Mouse (Mus musculus) liver, postnatal 0 days (tissue): ENCODE results near the gene Map4k2. TPM values are rescaled to one million over a fixed set of nuclear protein-coding genes. Genes with fewer than 3 reads are reported as not detected.

ENCODE experiments used
- ATAC-seq: fragments of 200-750 bp; cut with Nextera tagmentation; 2 replicates; pipeline ENCODE4 v1.8.0; 2017; ENCODE audit warnings: mild to moderate bottlenecking, moderate library complexity
- DNase-seq: peaks from one replicate; pipeline ENCODE4 v3.0.0-alpha.2; 2016
- H3K27ac ChIP-seq: fragments of 300-500 bp; sonication (generic); 2 replicates; pipeline ENCODE4 v1.5.1; 2014; ENCODE audit warnings: antibody characterized with exemption, moderate library complexity, mild to moderate bottlenecking, low read depth
- H3K27me3 ChIP-seq: fragments of 300-500 bp; sonication (generic); 2 replicates; pipeline ENCODE4 v1.6.1; 2014; ENCODE audit warnings: low read length, control low read depth, mixed read lengths; ENCODE audit not compliant: insufficient read depth
- H3K36me3 ChIP-seq: fragments of 300-500 bp; sonication (generic); replicated peaks from 2 replicates; pipeline ENCODE4 v1.6.1; 2014; ENCODE audit warnings: mild to moderate bottlenecking, control low read depth, low read length, moderate library complexity, mixed read lengths; ENCODE audit not compliant: insufficient read depth
- H3K4me1 ChIP-seq: fragments of 300-500 bp; sonication (generic); 2 replicates; pipeline ENCODE4 v1.6.1; 2014; ENCODE audit warnings: antibody characterized with exemption, mild to moderate bottlenecking, control low read depth; ENCODE audit not compliant: insufficient read depth
- H3K4me2 ChIP-seq: fragments of 300-500 bp; sonication (generic); 2 replicates; pipeline ENCODE4 v1.6.1; 2014; ENCODE audit warnings: low read depth, mild to moderate bottlenecking, low read length, moderate library complexity, mixed read lengths
- H3K4me3 ChIP-seq: fragments of 300-500 bp; sonication (generic); 2 replicates; pipeline ENCODE4 v1.5.1; 2014; ENCODE audit warnings: low read depth, low read length
- H3K9ac ChIP-seq: fragments of 300-500 bp; sonication (generic); replicated peaks from 2 replicates; pipeline ENCODE4 v1.6.1; 2014; ENCODE audit warnings: mild to moderate bottlenecking, moderate library complexity
- H3K9me3 ChIP-seq: fragments of 300-500 bp; sonication (generic); 2 replicates; pipeline ENCODE4 v1.6.1; 2016; ENCODE audit warnings: mild to moderate bottlenecking, control low read depth, low read length, mixed read lengths
- CTCF ChIP-seq: sonication (generic); IDR thresholded peaks from 2 replicates; pipeline ENCODE4 v1.5.1; 2016; ENCODE audit warnings: antibody characterized with exemption, low read depth
- EP300 ChIP-seq: IDR thresholded peaks from 2 replicates; pipeline ENCODE4 v1.6.1; 2016; ENCODE audit warnings: antibody characterized with exemption, low read depth, mild to moderate bottlenecking
- WGBS: fragments of 180-500 bp; shearing (Covaris S2); extraction: QIAGEN DNeasy Blood & Tissue Kit; methylation state at CpG from one replicate; pipeline ENCODE4 v1.1.7; 2014; ENCODE audit not compliant: insufficient replicate concordance; 5-methylcytosine and 5-hydroxymethylcytosine counted together
- polyA plus RNA-seq: library from polyadenylated mRNA; unstranded; fragments of >200 nt; fragmentation: Nextera tagmentation; extraction: Ambion mirVana; gene quantifications from 2 replicates; pipeline ENCODE4 v1.2.1, GENCODE M21; 2015

Map4k2 gene
- polyA plus RNA-seq, 1 experiment from 2014 or later = 5.7 TPM

DNA sequence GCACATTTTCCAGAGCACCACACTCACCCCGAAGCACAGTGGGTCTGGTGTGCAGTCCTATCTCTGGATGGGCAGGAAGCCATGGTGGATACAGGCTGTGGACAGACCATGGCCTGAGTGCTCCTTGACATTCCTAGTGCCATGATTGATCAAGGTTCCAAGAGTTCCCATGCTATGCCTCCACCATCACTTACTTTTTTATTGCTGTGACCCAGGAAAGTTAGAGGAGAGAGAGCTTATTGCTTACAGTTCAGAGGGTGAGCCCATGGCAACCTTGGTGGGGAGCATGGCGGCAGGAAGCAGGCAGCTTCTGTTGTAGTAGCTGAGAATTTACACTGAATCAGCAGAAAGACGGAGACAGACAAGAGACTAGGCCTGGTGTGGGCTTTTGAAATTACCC, 20.4 kb downstream of the Map4k2 start:
- Histone ChIP-seq H3K4me2 (no peak overlapping the region), H3K4me3 (no peak overlapping the region), H3K27me3 (no peaks in the 10 kb centered on the region), H3K9me3 (no peaks in the 10 kb centered on the region), H3K9ac (no peak overlapping the region), H3K4me1 (peaks cover 22% of the 10 kb centered on the region), H3K27ac (no peak overlapping the region), H3K36me3 (peaks cover 20% of the 10 kb centered on the region)
- 81% methylated on average over 3 of the region's 3 CpGs for WGBS
- ATAC-seq (no peak), DNase-seq (no peak)
- no peak for TF ChIP-seq CTCF
- no peak for TF ChIP-seq EP300

DNA sequence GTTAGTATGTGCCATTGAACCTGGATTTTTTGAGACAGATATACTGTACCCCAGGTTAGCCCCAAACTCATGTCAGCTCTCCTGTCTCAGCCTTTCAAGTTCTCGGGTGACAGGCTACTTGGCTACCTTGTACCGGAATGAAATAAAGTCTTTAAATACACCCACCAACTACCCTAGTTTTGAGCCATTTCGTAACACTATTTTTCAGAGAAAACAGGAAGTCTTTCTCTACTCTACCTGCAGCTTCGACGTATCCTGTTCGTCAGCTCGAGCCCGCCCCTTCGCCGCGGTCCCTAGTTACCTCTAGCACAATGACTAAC, 22.1 kb downstream of the Map4k2 start:
- ATAC-seq (no peak), DNase-seq (no peak)
- peak; percentile 86 for TF ChIP-seq EP300
- no peak for TF ChIP-seq CTCF
- H3K9me3 ChIP-seq = no peaks in the 10 kb centered on the region
- peak overlapping the region; percentile 85 for H3K4me3 ChIP-seq
- peaks cover 27% of the 10 kb centered on the region for H3K4me1 ChIP-seq
- WGBS = under 1% methylated on average over 11 of the region's 11 CpGs
- peak overlapping the region; percentile 99 for H3K27ac ChIP-seq
- no peaks in the 10 kb centered on the region for H3K27me3 ChIP-seq
- H3K4me2 ChIP-seq = peak overlapping the region; percentile 71
- peaks cover 37% of the 10 kb centered on the region for H3K36me3 ChIP-seq
- peak overlapping the region; percentile 47 for H3K9ac ChIP-seq

DNA sequence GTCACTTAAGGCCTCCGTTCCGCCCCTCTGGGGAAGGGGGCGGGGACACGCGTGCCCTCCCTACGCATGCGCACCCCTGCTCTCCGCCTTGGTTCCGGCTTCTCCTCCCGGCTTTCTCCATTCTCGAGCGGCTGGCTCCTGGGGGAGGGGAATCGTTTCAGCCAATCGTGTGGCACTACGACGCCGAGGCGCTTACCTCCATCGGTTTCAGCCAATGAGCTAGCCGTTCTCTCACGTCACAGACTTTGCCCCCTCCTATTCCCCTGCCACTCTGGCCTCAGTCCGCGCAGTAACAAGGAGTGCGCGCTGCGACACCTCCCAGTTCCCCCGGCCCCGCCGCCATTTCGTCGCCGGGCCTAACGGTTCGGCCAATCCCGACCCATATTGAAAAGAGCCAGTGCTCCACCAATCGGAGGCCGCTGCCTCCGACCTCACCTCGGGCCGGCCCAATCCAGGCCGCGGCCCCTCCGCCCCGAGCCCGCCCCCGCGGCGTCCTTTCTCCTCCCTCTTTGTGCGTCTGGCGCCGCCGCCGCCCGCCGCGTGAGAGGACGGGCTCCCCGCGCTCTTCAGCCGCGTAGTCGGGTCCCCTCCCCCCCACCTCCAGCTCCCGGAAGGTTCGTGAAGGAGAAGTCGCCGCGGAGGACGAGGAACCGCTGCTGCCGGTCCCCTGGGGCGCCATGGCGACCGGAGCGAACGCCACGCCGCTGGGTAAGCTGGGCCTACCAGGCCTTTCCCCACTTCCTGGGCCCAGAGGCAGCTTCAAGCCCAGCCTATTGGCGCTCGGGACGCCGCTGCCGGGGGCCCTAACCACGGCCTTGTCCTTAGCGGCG, 22.7 kb downstream of the Map4k2 start, which contains the start of gene Sf1:
Gene Sf1, plus strand, starts transcription at position 280 of the 830 bp plus-strand sequence.
- under 1% methylated on average over 75 of the region's 85 CpGs for WGBS
- H3K36me3 ChIP-seq = peaks cover 43% of the 10 kb centered on the region

DNA sequence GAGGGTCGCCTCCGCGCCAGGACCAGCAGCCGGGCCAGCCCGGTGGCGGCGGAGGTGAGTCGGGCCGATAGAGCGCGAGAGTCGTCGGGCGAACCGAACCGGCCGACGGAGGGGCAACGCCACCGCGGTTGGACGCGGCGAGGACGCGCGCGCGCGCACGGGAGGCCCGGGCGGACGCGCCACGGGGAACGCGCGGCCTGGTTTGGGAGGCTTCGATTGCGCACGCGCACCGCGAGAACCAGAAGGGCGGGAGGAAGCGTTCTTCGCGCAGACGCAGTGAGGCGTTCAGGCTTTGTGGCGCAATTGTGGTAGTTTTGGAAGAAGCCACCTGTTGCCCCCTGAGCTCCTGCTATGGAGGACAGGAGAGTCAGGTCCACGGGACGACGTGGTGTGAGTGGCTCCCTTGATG, 23.4 kb downstream of the Map4k2 start:
- peaks cover 49% of the 10 kb centered on the region for H3K36me3 ChIP-seq
- 1% methylated on average over 28 of the region's 55 CpGs for WGBS
- TF ChIP-seq CTCF (no peak), EP300 (no peak)
- peak; percentile 20 for ATAC-seq
- peaks cover 27% of the 10 kb centered on the region for H3K4me1 ChIP-seq
- no peaks in the 10 kb centered on the region for H3K9me3 ChIP-seq
- peak overlapping the region; percentile 99 for H3K27ac ChIP-seq
- DNase-seq = peak; percentile 94
- H3K4me2 ChIP-seq = peak overlapping the region; percentile 88
- peak overlapping the region; percentile 93 for H3K9ac ChIP-seq
- H3K27me3 ChIP-seq = no peaks in the 10 kb centered on the region
- H3K4me3 ChIP-seq = peak overlapping the region; percentile 85

More for the DNA sequence above, 22.7 kb downstream of the Map4k2 start, which contains the start of gene Sf1:
- peak; percentile 91 for ATAC-seq
- DNase-seq = peak; percentile 100
- TF ChIP-seq CTCF (no peak), EP300 (peak; percentile 58)
- Histone ChIP-seq H3K9ac (peak within 1 kb of the TSS; percentile 93), H3K27me3 (no peaks in the 10 kb centered on the region), H3K4me1 (peaks cover 27% of the 10 kb centered on the region), H3K4me2 (peak within 1 kb of the TSS; percentile 88), H3K27ac (peak within 1 kb of the TSS; percentile 99), H3K9me3 (no peaks in the 10 kb centered on the region), H3K4me3 (peak within 1 kb of the TSS; percentile 85)

DNA sequence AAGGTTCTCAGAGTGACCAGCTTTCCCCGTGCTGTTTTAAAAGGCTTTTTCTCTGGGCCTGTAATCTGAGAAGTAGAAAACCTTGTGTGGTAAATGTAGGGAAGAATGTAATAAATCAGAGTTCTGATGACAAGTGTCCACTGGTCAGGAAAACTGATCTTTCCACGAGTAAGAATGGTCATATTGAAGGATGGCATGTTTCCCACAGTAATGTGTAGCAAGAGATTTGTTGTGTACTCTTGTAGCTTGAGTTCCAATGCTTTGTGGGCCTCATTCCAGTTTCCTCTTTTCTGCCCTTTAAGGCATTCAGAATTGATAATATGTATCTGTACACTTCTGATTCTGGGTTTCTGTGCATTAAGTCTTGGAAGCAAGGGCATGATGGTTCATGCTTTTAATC, 23.9 kb downstream of the Map4k2 start:
- no peak for DNase-seq
- no peak for TF ChIP-seq EP300
- TF ChIP-seq CTCF = no peak
- peak overlapping the region; percentile 99 for H3K27ac ChIP-seq
- no peak for ATAC-seq
- WGBS = 0% methylated on average over 2 of the region's 2 CpGs
- peaks cover 27% of the 10 kb centered on the region for H3K4me1 ChIP-seq
- H3K27me3 ChIP-seq = no peaks in the 10 kb centered on the region
- H3K9me3 ChIP-seq = no peaks in the 10 kb centered on the region
- peak overlapping the region; percentile 85 for H3K4me3 ChIP-seq
- peak overlapping the region; percentile 88 for H3K4me2 ChIP-seq
- peak overlapping the region; percentile 93 for H3K9ac ChIP-seq
- H3K36me3 ChIP-seq = peaks cover 54% of the 10 kb centered on the region

DNA sequence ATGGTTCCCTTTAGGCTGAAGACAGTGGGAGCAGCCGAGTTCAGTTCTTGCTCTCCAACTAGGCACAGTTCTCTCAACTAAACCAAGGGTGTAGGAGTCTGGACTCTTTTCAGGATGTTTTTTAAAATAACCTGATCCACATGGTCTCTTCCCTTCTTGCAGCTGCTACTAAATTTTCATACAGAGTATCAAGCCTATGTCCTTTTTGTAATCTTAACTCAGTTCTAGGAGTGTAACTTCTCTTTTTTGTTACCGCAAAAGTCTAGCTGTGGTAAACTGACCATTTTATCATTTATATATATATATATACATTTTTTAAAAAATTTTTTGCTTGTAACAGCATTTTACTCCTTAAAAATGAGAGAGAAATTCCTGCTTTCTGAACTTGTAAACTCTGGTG, 29.2 kb downstream of the Map4k2 start:
- 78% methylated on average over 2 of the region's 2 CpGs for WGBS
- Histone ChIP-seq H3K9ac (no peak overlapping the region), H3K4me3 (no peak overlapping the region), H3K36me3 (peaks cover 96% of the 10 kb centered on the region), H3K4me2 (no peak overlapping the region), H3K27me3 (no peaks in the 10 kb centered on the region), H3K27ac (no peak overlapping the region), H3K9me3 (no peaks in the 10 kb centered on the region), H3K4me1 (peaks cover 12% of the 10 kb centered on the region)
- no peak for ATAC-seq
- DNase-seq = no peak
- TF ChIP-seq EP300 (no peak), CTCF (no peak)
